In the genomic region with DNA sequence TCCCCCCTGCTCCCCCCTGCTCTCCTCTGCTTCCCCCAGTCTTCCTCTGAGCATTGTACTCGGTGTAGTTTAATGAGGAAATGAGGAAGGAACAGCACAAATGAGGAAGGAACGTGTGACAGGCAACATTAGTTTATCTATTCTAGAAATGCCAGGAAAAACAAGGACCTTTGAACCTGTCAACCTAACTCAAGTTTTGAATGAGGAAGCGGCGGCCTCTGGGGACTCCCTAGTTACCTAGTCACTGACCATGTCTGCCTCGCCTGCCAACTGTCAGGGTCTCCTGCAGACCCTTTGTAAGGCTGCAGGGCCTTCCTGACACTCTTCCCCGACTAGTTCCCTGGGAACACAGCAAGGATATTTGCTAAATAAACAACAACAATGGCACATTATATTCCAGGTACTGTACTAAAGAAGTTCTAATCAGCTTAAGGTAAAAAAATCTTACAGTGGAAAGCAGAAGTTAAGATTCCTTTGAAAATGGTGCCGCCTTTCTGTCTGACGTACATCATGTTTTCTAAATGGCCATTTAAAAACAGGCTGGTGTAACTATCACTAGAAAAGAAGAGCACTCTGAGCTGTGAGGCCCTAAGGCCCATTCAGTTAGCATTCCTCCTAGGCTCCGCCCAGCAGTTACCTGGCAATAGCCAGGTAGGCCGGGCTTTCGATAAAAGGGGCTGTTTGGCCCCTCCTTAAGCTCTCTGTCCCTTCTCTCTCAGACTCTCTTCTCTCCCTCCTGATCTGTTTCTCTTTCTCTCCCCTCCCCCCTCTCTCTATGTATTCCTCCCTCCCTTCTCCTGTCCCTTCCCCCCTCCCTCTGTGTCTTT, we compare ENCODE assay signal across 9 mouse cellular contexts. TPM values are rescaled to one million over a fixed set of nuclear protein-coding genes. Genes with fewer than 3 reads are reported as not detected.
A peak's percentile ranks its signal among the peaks of the same experiment; 100 is the strongest.
DNase-seq lines count a peak whose midpoint lies in the region; ATAC-seq lines count a peak whose summit lies in the region.
"Had no signal": no experiment of that assay in that cellular context is flagged by ENCODE, and none has a peak within 500 bp of the region (broad histone marks: within the 10 kb centered on the region; RNA-seq: fewer than 3 reads in every experiment).

No protein-coding gene starts in this region.

- no peaks in the 10 kb centered on the region for H3K36me3 ChIP-seq in neural tube, embryonic 11.5 days (ENCODE audit: control insufficient read depth, insufficient read depth, low read length)
- no peaks in the 10 kb centered on the region for H3K36me3 ChIP-seq in liver, embryonic 16.5 days (ENCODE audit: control insufficient read depth, insufficient read depth)

- H3K4me3 ChIP-seq in neural tube, embryonic 11.5 days (ENCODE audit: low read depth, low read length): no peak overlapping the region
- H3K4me3 ChIP-seq in liver, embryonic 16.5 days (ENCODE audit: low read depth, low read length): no peak overlapping the region
- H3K4me3 ChIP-seq: midbrain, embryonic 12.5 days had no signal

- intact Hi-C loops in left cerebral cortex, postnatal 25 days (cut with DNase I): no loop called here

- no peaks in the 10 kb centered on the region for H3K27me3 ChIP-seq in neural tube, embryonic 11.5 days (ENCODE audit: control insufficient read depth, insufficient read depth, low read length)
- H3K27me3 ChIP-seq in liver, embryonic 16.5 days (ENCODE audit: control insufficient read depth, insufficient read depth, low read depth, low read length): no peaks in the 10 kb centered on the region
- H3K27me3 ChIP-seq: midbrain, embryonic 12.5 days had no signal

- 24% methylated on average over 11 of the region's 11 CpGs for WGBS in neural tube, embryonic 11.5 days
- 27% methylated on average over 11 of the region's 11 CpGs for WGBS in liver, embryonic 16.5 days (ENCODE audit: insufficient replicate concordance)

- no peak overlapping the region for H3K4me2 ChIP-seq in neural tube, embryonic 11.5 days (ENCODE audit: low read depth)
- no peak overlapping the region for H3K4me2 ChIP-seq in liver, embryonic 16.5 days (ENCODE audit: low read depth, low read length)
- H3K4me2 ChIP-seq: midbrain, embryonic 12.5 days had no signal

- DNase-seq in neural tube, embryonic 11.5 days (ENCODE audit: low spot score): peak; percentile 41
- no peak for DNase-seq in neural tube, embryonic 10.5 days (ENCODE audit: extremely low spot score, low spot score)
- DNase-seq in kidney, adult 11 months: peak; percentile 50
- no peak for DNase-seq in cerebellum, adult 11 months
- DNase-seq in left cerebral cortex, postnatal 25 days (ENCODE audit: low spot score in 2 of 2): no peak
- DNase-seq in cerebellum, postnatal 10 days: no peak
- DNase-seq in cerebellum, adult 18-20 months: no peak

- H3K9me3 ChIP-seq in neural tube, embryonic 11.5 days (ENCODE audit: control insufficient read depth, low read length): no peaks in the 10 kb centered on the region
- no peaks in the 10 kb centered on the region for H3K9me3 ChIP-seq in liver, embryonic 16.5 days (replicated peaks; ENCODE audit: control insufficient read depth, low read length)
- H3K9me3 ChIP-seq: midbrain, embryonic 12.5 days had no signal

- no peak overlapping the region for H3K9ac ChIP-seq in neural tube, embryonic 11.5 days (ENCODE audit: low read length)
- no peak overlapping the region for H3K9ac ChIP-seq in liver, embryonic 16.5 days (ENCODE audit: low read depth, low read length)
- H3K9ac ChIP-seq: midbrain, embryonic 12.5 days had no signal

- peak; percentile 50 for ATAC-seq in neural tube, embryonic 11.5 days (ENCODE audit: insufficient read depth, low FRiP score, low TSS enrichment)
- peak; percentile 28; the same call in 1 of the 2 replicates for ATAC-seq in liver, embryonic 16.5 days (ENCODE audit: low read depth)

- peak overlapping the region; percentile 8; the same call in 1 of the 2 replicates for H3K27ac ChIP-seq in neural tube, embryonic 11.5 days (ENCODE audit: low read depth, low read length)
- H3K27ac ChIP-seq in liver, embryonic 16.5 days (ENCODE audit: low read length): peak overlapping the region; percentile 45; the same call in 1 of the 2 replicates
- H3K27ac ChIP-seq: midbrain, embryonic 12.5 days had no signal

- H3K4me1 ChIP-seq in neural tube, embryonic 11.5 days (ENCODE audit: control insufficient read depth, insufficient read depth, low read length): peaks cover 29% of the 10 kb centered on the region
- H3K4me1 ChIP-seq in liver, embryonic 16.5 days (ENCODE audit: control insufficient read depth, low read depth, low read length): peaks cover 17% of the 10 kb centered on the region

RNA-seq across cellular contexts. Expression of gene Uvrag, which starts 39.0 kb away (rescaled TPM):
- 11.2 and 12.0 TPM in 2 replicates for polyA plus RNA-seq in neural tube, embryonic 11.5 days (2014; fragmentation: Nextera tagmentation; extraction: Ambion mirVana)
- polyA plus RNA-seq in liver, embryonic 16.5 days (2015; fragmentation: Nextera tagmentation; extraction: Ambion mirVana): 7.6 and 8.2 TPM in 2 replicates
- total RNA-seq in left cerebral cortex, postnatal 25 days (2021): 10 to 100 TPM; 50.9 to 56.3 TPM

Comparison
In these comparisons a context has a peak if more than half of its experiments do, and no peak if none do; other contexts are left out.
1. DNase-seq: peak in neural tube, embryonic 11.5 days (single experiment) and kidney, adult 11 months (single experiment); none in neural tube, embryonic 10.5 days (single experiment), cerebellum, adult 11 months (single experiment), left cerebral cortex, postnatal 25 days (0 of 2), cerebellum, postnatal 10 days (0 of 2) and cerebellum, adult 18-20 months (0 of 2).